Mouse (Mus musculus) cerebellum, adult 18-20 months (tissue): ENCODE results near the gene Arel1.

ENCODE experiments used
- DNase-seq, 2 experiments: peaks; one replicate each; pipeline ENCODE4 v3.0.0; 2021

Arel1 gene

GRCm38 (mm10) chr12:84948584-84949285, 22.0 kb downstream of the Arel1 start:
- DNase-seq: no peak

- DNase-seq: peak; percentile 78 to 81
Observed at GRCm38 (mm10) chr12:84947894-84948583, 22.7 kb downstream of the Arel1 start.

DNA sequence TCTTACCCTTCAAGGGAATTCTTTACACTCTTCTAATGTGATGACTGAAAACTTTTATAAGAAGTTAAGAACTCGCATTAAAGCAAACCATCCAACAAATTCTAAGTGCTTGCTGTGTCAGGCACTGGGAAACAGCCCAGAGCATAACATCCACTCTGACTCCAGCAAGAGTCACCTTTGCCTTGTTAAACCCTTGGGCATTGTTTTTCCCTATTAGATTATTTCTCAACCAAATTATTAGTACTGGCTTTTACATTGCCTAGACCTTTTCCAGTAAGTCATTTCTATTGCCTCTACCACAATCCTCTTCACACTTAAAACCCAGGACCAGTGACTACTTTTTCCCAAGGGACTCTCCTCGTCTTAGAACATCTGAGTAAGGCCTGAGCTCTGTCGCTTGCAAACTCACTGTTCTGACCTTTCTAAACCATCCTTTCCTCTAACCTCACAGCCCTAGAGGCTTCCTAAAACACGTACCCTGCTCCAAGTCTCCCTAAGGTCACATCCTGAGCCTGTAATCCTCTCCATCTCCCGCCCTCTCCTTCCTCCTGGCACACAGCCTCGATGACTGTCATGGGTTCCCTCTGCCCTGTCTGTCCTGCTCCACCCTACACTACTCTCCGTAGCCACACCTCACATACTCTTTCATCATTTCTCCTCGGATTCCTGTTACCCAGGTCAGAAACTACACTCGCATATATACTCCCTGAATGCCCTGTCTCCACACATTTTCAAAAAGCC, 25.7 kb downstream of the Arel1 start:
- no peak for DNase-seq

DNA sequence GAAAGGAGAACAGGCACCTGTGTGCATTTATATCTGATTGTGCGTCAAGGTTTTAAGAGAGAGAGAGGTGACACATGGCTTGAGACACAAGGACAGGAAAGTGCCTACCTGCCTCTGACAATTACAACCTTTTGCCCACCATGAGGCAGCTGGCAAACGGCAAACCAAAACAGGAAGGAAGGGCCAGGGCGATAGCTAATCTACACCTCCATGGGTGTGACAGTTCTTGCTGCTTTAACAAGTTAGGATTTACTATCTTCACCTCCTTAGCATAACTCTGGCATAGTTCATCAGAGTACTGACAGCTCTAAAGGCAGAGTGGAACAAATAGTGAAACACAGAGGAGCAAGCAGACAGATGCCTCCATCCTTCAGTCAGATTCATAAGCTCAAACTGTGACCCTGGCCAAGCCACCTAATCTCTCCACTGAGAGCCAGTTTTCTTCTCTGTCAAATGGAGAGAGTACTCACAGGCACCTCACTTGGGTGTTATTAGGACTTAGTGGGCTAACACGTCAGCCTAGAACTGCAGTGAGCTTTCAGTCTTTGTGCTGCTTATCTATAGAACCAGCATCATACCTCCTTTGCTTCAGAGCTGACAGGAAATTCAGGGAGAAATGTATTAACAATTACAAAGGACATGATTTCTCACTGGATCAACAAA, 26.4 kb downstream of the Arel1 start:
- DNase-seq: no peak

- no peak for DNase-seq
Observed at GRCm38 (mm10) chr12:84943006-84943952, 27.4 kb downstream of the Arel1 start.

GRCm38 (mm10) chr12:84941717-84942116, 29.0 kb downstream of the Arel1 start:
- DNase-seq: no peak

GRCm38 (mm10) chr12:84940343-84940742, 30.4 kb downstream of the Arel1 start:
- no peak for DNase-seq

DNA sequence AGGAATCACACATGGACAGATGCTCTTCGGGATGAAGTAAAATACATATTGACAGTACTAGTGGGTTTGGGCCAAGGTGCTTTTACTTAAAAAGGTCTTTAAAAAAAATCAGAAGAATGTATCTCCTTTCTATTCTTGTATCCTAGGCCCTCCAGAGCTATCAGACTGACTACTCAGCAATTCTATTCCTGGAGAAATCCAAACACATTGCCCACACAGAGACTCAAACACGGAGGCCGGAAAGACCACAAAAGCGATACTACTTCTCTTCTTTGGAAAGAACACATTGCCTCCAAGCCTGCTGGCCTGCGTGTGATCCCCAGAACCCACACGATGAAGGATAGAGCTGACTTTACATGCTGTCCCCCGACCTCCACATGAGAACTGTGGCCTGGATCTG, 31.6 kb downstream of the Arel1 start:
- no peak for DNase-seq

GRCm38 (mm10) chr12:84935343-84935742, 35.4 kb downstream of the Arel1 start:
- no peak for DNase-seq

DNA sequence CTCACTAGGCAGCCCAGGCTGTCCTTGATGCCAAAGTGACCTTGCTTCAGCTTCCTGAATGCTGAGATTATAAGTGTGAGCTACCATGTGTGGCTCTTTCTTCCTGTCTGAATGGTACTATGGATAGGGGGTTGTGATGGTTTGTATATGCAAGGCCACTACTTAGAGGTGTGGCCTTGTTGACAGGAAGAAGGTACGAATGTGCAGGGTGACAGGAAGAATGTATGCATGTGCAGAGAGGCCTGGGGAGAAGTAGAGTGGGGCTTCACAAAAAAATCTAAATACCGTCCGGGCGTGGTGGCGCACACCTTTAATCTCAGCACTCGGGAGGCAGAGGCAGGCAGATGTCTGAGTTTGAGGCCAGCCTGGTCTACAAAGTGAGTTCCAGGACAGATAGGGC, 38.5 kb downstream of the Arel1 start:
- no peak for DNase-seq

DNA sequence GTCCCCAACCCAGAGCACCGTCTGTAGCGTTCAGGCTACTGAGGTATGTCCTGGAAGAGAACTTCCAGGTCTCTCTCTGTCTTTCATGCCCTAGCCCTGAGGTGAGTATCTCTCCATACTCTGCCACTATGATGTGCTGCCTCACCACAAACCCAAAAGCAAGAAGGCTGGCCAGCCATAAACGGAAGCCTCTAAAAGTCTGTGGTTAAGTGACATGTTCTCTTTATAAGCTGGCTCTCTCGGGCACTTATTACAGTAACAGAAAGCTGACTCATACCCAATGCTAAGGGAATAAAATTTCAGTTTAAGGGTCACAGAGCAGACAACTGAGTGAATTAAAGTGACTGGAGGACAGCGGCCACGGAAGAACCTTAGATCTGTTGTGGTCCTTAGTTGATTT, 44.2 kb downstream of the Arel1 start:
- DNase-seq: no peak

GRCm38 (mm10) chr12:84924324-84924723, 46.4 kb downstream of the Arel1 start:
- DNase-seq: no peak

DNA sequence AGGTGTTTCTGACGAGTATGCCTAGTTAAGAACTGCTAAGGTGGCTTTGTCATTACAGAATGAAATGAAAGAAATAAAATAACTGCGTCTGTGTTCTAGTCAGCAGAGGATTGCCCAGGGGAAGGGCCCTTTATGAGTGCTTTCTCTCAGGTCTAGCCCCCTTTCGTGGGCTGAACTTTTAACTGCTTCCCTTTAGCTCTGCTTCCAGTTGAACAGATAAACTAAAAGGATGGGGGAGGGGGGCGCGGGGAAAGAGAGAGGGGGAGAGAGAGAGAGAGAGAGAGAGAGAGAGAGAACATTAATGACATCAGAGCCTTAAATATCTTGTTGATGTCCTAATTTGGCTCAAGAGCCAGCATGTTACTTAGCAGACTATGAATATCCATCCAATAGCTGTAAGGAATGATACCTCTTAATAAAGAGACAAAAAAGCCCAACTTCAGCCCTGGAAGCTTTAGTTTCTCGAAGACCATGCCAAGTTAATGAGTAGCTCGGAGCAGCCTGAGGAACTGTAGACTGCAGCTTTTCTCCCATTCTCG, 48.8 kb downstream of the Arel1 start:
- DNase-seq: no peak

DNA sequence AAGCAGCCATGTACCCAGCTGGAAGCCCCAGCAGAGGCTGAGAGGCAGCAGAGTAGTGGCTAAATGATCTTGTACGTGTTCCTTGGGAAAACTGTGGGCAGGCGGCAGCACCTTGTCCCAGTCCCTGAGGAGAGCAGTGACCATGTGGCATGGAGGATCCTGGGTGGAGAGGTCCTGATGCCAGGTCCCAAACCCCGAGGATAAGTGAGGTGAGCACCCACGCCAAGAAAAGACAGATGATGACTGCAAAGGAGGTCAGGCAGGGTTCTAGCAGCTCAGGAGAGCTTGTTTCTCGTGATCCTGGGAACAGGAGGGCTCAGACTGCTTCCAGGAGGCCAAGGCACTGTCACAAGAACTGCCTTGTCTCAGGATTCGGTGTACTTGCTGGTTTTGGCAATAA, 51.9 kb downstream of the Arel1 start:
- DNase-seq: peak; percentile 33 to 36

DNA sequence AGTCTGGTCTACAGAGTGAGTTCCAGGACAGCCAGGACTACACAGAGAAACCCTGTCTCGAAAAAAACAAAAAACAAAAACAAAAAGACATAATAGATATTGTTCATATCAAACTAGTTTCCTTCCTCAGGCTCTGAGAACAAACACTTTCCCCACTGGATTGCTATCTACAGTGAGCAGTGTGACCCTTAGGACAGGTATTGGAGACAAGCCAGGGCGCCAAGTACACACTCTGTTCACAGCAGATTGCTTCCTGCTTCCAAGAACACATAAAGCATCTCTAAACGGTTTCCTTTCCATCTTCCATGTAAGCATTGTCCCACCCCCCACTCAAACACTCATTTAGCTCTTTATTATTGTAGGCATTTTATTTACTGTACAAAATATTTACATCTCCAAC, 52.9 kb downstream of the Arel1 start:
- no peak for DNase-seq

GRCm38 (mm10) chr12:84914959-84915358, 55.7 kb downstream of the Arel1 start:
- no peak for DNase-seq

DNA sequence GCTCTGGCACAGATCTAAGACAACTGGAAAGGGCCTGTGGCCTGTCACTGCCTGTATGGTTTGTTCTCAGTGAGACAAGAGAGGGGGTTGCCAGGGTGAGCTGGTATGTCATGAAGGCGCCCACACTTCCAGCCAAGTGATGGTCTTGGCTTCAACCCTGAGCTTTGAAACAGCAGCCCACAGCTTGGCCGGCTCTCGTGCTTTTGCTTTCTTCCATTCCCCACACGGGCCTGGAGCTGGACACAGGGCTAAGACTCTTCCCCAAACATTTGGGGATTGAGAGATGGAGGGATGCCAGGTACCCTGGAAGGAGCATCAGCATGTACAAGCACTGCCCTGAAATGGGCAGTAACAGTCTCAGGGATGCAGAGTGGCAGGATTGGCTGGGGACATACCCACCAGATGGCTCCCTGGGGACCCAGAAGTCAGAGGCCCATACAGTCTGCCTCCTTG, 58.0 kb downstream of the Arel1 start:
- peak in 1 of 2 experiments; percentile 23 for DNase-seq

DNA sequence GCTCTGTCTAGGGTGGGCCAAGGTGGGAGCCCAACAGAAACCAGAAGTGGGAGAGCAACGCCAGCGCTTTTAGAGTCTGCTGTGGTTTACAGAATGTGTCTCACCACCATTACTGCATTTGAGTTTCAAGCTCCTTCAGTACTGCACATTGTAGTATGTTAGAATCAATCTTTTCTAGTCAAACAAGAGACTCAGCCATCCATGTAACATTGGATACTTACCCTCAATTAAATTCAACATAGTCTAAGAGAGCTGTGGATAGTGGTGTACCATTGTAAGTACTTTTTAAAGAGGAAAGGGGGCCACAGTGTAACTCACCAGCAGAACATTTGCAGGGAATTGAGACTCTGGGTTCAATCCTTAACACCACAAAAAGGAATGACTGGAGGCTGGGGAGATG, 59.1 kb downstream of the Arel1 start:
- DNase-seq: no peak

DNA sequence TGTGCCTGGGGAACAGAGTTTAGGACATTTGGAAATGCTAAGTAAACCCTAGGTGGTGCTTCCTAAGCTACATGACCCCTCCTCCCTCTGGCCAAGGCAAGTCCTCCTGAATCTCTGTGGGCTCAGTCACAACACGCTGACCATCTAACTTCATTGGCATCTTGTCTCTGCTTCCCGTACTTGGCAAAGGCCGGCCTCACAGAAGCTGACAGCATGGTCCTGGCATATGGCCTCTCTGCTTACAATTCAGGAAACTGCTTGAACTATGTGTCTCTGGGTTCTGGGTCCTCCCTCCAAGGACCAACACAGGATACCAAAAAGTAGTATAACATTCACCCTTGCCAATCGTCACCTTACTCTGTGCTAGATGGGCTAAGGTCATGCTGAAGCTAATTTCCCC, 60.6 kb downstream of the Arel1 start:
- DNase-seq: peak; percentile 70 to 78

DNA sequence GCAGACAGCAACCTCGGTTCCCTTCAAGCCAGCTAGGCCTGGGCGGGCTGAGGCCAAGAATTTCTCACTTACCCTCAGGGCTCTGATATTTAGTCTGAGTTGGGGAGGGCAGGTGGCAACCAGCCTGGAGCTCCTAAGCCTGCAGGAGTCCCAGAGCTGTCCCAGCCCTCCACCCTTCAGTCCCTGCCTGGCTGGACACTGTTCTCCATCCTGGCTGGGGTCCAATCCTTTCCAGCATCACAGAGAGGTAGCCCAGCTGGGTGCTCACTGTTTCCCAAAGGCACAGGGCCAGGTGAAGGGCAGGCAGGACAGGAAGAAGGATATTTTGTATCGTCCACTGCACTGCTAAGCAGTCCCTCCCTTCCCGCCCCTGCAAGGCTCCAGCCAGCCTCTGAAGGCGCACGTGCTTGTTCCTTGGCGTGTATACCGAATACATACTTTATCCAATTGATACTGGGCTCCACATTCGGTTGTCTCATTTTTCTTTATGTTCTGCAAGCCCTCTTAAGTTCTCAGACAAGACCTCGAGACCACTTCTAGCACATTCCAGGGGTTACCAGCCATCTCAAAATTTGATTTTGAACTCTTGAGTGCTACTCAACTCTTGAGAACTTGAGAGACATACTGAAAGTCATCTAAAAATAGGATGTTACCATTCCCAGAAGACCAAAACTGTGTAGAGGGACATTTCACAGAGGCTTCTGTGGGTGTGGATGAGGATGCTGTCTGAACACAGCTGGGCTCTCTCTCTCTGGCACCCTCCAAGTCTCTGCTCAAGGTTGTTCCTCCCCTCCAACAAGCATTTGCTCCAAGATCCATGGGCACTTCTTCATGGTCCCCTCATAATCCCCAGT, 62.8 kb downstream of the Arel1 start:
- DNase-seq: peak; percentile 82 to 84
